Mouse (Mus musculus): ENCODE measurements around the gene Pate1.

The Pate1 gene

DNA sequence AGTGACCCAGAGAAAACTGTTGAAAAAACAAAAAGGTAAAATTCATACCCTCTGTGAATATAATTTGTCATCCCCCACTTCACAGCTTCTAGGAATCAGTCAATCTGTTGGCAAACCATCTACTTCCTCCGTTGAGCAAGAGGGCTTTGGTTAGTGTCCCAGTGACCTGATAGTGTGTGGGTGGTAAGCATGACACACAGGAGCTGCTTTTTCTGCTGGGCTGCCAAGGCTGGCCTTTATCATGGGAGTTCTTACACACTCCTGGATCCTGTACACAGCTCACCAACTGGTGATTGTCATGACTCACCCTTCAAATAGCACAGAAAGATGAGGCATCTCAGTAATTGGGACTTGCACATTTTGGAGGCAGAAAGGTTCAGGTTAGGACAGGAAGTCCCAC is at the start of gene Pate1:
Gene Pate1 (minus strand): TSS at position 378 of the 400 bp plus-strand sequence.
- DNase-seq = no peak

DNA sequence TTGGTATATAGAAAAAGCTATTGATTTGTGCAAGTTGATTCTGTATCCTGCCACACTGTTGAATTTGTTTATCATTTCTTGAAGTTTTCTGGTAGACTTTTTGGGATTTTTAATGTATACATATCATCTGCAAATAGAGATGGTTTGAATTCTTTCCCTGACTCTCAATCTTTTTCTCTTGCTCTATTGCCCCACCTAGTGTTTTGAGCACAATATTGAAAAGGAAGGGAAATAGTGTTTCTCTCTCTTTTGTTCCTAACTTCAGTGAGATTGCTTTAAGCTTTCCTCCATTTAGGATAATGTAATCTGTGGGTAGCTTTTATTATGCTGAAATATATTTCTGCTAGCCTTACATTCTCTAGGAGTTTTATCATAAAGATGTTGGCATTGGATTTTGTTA is 20.1 kb upstream of the Pate1 start:
- no peak for DNase-seq

DNA sequence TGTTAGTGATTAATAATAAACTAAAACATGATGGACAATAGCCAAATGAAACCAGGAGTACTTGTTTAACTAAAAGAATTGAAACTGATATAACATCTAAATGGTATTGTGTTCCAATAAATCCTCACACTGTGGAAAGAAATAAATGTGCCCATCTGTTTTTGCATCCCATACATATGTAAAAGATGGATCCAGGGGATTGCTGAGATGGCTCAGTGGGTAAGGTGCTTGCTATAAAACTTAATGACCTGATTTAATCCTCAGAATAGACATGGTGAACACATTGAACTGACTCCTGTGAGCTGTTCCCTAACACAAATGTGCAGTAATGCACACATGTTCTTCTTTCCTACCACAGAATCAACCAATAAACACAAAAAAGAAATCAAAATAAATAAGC is 4.7 kb upstream of the Pate1 start:
- DNase-seq = no peak

DNA sequence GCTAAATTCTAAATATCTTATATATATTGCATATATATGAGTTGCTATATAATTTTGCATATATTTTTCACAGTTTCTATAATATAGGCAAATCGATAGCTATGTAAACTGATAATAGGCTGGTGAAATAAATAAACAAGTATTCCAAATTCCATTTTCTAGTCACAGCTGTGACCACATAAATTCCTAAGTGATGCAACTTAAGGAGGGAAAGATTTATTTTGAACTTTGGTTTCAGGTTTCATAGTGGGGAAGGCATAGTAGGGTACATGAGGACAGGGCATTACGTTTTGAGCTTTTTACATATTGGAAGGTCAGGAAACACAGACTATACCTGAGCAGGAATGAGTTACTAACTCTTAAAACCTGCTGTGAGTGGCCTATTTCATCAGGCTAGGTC is 13.6 kb downstream of the Pate1 start:
- DNase-seq = no peak

DNA sequence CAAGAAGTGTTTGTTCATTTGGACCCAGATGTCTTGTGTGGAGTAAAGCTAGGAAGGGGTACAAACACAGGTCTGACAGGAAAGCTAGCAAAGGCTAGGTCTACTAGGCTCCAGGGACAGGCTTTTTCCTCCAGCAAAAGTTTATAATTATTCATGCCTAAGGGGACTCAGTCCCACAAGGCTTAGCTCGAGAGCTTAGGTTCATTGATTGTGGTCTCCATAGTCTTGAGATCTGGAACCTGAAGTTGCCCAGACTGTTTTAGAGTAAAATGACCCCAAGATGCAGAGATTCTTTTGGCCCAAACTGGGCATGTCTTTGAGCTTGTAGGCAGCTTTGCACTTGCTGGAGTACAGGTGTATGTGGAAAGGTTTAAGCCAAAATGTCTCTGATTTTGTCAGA is 39.1 kb downstream of the Pate1 start, which contains the start of gene Pate3:
Gene Pate3 (minus strand): TSS at position 101 of the 400 bp plus-strand sequence.
- DNase-seq = no peak

All from kidney, postnatal 4 days (tissue).